Mouse (Mus musculus) hindbrain, embryonic 12.5 days (tissue): ENCODE results near the gene Mapk8. TPM values are rescaled to one million over a fixed set of nuclear protein-coding genes. Genes with fewer than 3 reads are reported as not detected.
"Not testable (repeated sequence)": the region's sequence is repeated elsewhere in the genome, so short reads cannot be mapped to it uniquely, and the experiment has no call there.

Experiments used
- ATAC-seq: fragments of 200-750 bp; cut with Nextera tagmentation; 2 replicates; pipeline ENCODE4 v1.8.0; 2017; ENCODE audit warnings: moderate TSS enrichment; ENCODE audit not compliant: low FRiP score
- H3K27ac ChIP-seq: fragments of 300-500 bp; sonication (generic); 2 replicates; pipeline ENCODE4 v1.5.1; 2016; ENCODE audit warnings: mild to moderate bottlenecking
- H3K27me3 ChIP-seq: fragments of 300-500 bp; sonication (generic); 2 replicates; pipeline ENCODE4 v1.6.1; 2016; ENCODE audit warnings: mild to moderate bottlenecking
- H3K36me3 ChIP-seq: fragments of 300-500 bp; sonication (generic); 2 replicates; pipeline ENCODE4 v1.6.1; 2016; ENCODE audit warnings: mild to moderate bottlenecking
- H3K4me1 ChIP-seq: fragments of 300-500 bp; sonication (generic); 2 replicates; pipeline ENCODE4 v1.6.1; 2016
- H3K4me2 ChIP-seq: fragments of 300-500 bp; sonication (generic); replicated peaks from 2 replicates; pipeline ENCODE4 v1.6.1; 2016; ENCODE audit warnings: mild to moderate bottlenecking
- H3K4me3 ChIP-seq: fragments of 300-500 bp; sonication (generic); 2 replicates; pipeline ENCODE4 v1.5.1; 2016; ENCODE audit warnings: mild to moderate bottlenecking
- H3K9ac ChIP-seq: fragments of 300-500 bp; sonication (generic); 2 replicates; pipeline ENCODE4 v1.6.1; 2016; ENCODE audit warnings: mild to moderate bottlenecking, moderate library complexity
- H3K9me3 ChIP-seq: fragments of 300-500 bp; sonication (generic); replicated peaks from 2 replicates; pipeline ENCODE4 v1.6.1; 2016; ENCODE audit warnings: mild to moderate bottlenecking
- WGBS: fragments of 180-500 bp; shearing (Covaris S2); methylation state at CpG from one replicate; pipeline ENCODE4 v1.1.7; 2016; 5-methylcytosine and 5-hydroxymethylcytosine counted together
- polyA plus RNA-seq: library from polyadenylated mRNA; unstranded; fragments of >200 nt; fragmentation: Nextera tagmentation; extraction: Ambion mirVana; gene quantifications from 2 replicates; pipeline ENCODE4 v1.2.1, GENCODE M21; 2016

The Mapk8 gene
- polyA plus RNA-seq, 1 experiment from 2014 or later = 30.1 TPM

DNA sequence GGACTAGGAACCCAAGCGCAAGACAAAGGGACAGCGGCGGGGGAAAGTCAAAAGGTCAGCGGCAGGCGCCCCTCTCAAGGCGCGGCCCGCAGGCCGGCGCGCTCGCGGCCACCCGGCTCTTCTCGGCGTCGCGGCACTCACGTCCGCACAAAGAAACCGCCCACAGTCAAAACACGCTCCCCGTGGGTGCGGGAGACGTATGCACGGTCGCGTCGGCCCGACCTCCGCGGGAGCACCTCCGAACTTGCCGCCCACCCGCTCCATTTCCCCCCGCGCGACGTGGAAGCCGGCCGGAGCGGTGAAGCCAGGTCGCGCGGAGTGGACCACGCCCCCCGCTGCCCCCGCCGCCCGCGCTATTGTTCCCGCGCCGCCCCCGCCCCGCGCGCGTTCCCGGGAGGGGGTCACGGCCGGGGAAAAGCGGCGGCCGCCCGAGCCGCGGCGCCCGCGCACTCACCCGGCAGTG, 366 bp downstream of the Mapk8 start:
- H3K4me1 ChIP-seq = peaks cover 13% of the 10 kb centered on the region
- H3K27ac ChIP-seq = peak overlapping the region; percentile 96
- 0% methylated on average over 42 of the region's 72 CpGs for WGBS
- H3K9ac ChIP-seq = peak overlapping the region; percentile 87
- H3K36me3 ChIP-seq = no peaks in the 10 kb centered on the region
- H3K9me3 ChIP-seq = no peaks in the 10 kb centered on the region
- H3K27me3 ChIP-seq = peaks cover 24% of the 10 kb centered on the region
- H3K4me2 ChIP-seq = peak overlapping the region; percentile 55
- ATAC-seq = no peak; the same call in 1 of the 2 replicates
- peak overlapping the region; percentile 92 for H3K4me3 ChIP-seq

DNA sequence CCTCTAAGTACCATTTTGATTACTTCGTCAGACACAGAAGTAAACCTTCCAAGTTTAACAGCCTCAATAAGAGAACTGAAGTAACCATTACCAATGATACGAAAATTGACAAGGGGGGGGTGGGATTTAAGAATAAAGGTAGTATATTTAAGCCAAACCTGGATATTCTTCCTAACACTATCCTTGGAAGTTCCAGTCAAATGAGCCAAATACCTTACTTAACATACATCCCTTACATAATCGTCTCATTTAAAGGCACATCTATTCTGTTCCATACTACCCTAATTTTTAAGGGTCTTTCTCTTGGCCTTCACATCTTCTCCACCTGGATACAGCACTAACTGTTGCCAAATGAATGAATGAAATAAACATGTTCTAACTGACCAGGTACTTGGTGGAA, 996 bp downstream of the Mapk8 start:
- WGBS = 43% methylated on average over 3 of the region's 3 CpGs
- H3K27ac ChIP-seq = no peak overlapping the region
- no peak for ATAC-seq

DNA sequence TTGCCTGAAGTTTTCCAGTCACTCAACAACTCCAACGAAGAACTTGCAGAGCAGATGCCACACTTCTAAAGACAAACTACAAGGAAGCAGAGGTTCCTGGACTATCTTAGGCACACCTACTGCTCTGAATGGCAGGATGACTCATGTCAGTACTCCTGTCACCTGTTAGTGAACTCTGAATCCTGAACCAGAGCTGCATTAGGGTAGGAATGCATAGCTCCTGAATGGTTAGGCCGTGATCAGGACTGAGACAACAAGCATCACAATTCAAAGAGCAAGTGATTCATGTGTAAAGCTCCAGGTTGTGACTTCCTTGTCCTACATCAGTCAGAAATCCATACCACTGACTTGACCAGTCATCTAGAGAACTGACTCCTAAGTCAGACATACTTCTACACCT, 3.2 kb downstream of the Mapk8 start:
- Histone ChIP-seq H3K4me3 (no peak overlapping the region), H3K27ac (no peak overlapping the region), H3K9ac (no peak overlapping the region), H3K4me1 (peaks cover 13% of the 10 kb centered on the region), H3K4me2 (no peak overlapping the region), H3K9me3 (no peaks in the 10 kb centered on the region), H3K27me3 (peaks cover 7% of the 10 kb centered on the region), H3K36me3 (no peaks in the 10 kb centered on the region)
- WGBS = 89% methylated on average over 2 of the region's 2 CpGs
- no peak for ATAC-seq

More for the DNA sequence above, 996 bp downstream of the Mapk8 start:
- H3K4me1 ChIP-seq = peaks cover 13% of the 10 kb centered on the region
- H3K9ac ChIP-seq = peak overlapping the region; percentile 87
- peaks cover 22% of the 10 kb centered on the region for H3K27me3 ChIP-seq
- peak overlapping the region; percentile 55 for H3K4me2 ChIP-seq
- H3K9me3 ChIP-seq = no peaks in the 10 kb centered on the region
- H3K36me3 ChIP-seq = no peaks in the 10 kb centered on the region
- peak overlapping the region; percentile 92 for H3K4me3 ChIP-seq

DNA sequence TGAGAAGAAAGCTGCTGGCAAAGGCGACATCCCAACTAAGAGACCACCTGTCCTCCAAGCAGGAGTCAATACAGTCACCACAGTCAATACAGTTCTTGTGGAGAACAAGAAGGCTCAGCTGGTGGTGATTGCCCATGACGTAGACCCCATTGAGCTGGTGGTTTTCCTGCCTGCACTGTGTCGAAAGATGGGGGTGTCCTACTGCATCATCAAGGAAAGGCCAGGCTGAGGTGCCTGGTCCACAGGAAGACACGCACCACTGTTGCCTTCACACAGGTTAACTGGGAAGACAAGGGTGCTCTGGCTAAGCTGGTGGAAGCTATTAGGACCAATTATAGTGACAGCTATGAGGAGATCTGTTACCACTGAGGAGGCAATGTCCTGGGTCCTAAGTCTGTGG, 14.5 kb downstream of the Mapk8 start:
- not testable (repeated sequence) for H3K4me1 ChIP-seq, H3K9ac ChIP-seq, H3K4me3 ChIP-seq, ATAC-seq, H3K27ac ChIP-seq, H3K4me2 ChIP-seq, H3K27me3 ChIP-seq
- WGBS = 89% methylated on average over 4 of the region's 4 CpGs
- H3K9me3 ChIP-seq = peaks cover 10% of the 10 kb centered on the region; the same call in 1 of the 2 replicates
- peaks cover 11% of the 10 kb centered on the region; the same call in 1 of the 2 replicates for H3K36me3 ChIP-seq

DNA sequence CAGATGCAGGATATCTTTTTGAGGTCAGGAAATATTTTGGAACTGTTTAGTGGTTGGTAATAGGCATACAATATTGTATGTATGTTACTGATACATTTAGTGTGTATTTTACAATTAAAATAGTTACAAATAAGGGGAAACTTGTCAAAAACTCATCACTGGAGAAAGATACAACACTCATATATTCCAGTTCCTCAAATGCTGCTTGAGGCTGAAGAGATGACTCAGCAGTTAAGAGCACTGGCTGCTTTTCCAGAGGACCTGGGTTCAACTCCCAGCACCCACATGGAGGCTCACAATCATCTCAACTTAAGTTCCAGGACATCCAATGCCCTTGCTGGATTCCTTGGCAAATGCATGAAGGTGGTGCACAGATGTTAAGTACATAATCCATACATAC, 22.8 kb downstream of the Mapk8 start:
- ATAC-seq = no peak
- no peaks in the 10 kb centered on the region for H3K4me1 ChIP-seq
- no peak overlapping the region for H3K4me2 ChIP-seq
- no peaks in the 10 kb centered on the region for H3K27me3 ChIP-seq
- no peaks in the 10 kb centered on the region for H3K9me3 ChIP-seq
- H3K27ac ChIP-seq = no peak overlapping the region
- no peak overlapping the region for H3K9ac ChIP-seq
- H3K36me3 ChIP-seq = no peaks in the 10 kb centered on the region
- no peak overlapping the region for H3K4me3 ChIP-seq

DNA sequence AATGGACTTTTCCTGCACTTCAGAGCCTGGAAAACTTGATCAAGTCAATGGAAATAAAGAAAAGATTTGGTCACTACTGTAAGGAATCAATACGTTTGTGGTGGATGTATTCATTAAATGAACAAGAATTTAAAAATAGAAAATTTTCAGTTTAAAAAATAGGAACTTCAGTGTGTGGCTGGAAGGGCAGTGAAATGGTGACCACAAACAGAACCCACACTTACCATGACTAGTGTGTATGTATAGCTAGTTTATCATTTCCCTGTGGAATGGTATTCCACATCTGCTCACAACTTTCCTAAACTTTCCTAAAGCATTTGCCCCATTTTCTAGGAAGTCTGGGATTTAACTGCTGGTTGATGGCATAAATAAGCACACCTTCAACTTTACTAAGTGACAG, 24.0 kb downstream of the Mapk8 start:
- Histone ChIP-seq H3K4me2 (no peak overlapping the region), H3K27ac (no peak overlapping the region), H3K9me3 (no peaks in the 10 kb centered on the region), H3K27me3 (no peaks in the 10 kb centered on the region), H3K4me3 (no peak overlapping the region), H3K36me3 (no peaks in the 10 kb centered on the region), H3K4me1 (no peaks in the 10 kb centered on the region), H3K9ac (no peak overlapping the region)
- no peak for ATAC-seq
- 93% methylated on average over 1 of the region's 1 CpGs for WGBS

DNA sequence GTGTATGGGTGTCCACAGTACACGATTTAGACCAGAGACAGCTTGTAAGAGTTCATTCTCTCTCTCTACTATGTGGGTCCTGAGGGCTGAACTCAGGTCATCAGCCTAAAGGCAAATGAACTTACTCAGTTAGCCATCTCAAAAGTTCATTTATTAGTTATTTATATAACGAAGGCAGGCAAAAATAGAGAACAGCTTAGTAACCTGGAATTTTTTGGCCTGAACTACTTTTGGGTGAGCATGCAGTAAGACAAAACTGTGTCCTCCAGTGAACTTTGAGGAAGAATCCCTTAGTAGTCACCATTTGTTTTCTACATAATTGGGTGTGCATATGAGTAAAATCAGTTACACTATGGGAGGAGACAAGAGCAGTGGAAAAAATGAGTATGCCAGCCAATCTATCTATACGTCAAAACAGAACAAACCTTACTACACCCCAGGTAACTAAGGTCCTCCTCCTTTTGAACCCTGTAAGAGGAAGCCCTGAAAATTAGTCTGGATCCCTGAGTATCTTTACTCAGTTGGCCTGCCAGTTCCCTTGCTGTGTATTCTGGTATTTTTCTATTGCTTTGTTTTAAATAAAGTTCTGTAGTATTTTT, 28.5 kb downstream of the Mapk8 start:
- no peak overlapping the region for H3K27ac ChIP-seq
- 96% methylated on average over 3 of the region's 3 CpGs for WGBS
- no peak overlapping the region for H3K4me2 ChIP-seq
- no peaks in the 10 kb centered on the region for H3K4me1 ChIP-seq
- no peak overlapping the region for H3K4me3 ChIP-seq
- H3K9ac ChIP-seq = no peak overlapping the region
- no peaks in the 10 kb centered on the region for H3K9me3 ChIP-seq
- no peaks in the 10 kb centered on the region for H3K27me3 ChIP-seq
- no peaks in the 10 kb centered on the region for H3K36me3 ChIP-seq
- no peak for ATAC-seq

DNA sequence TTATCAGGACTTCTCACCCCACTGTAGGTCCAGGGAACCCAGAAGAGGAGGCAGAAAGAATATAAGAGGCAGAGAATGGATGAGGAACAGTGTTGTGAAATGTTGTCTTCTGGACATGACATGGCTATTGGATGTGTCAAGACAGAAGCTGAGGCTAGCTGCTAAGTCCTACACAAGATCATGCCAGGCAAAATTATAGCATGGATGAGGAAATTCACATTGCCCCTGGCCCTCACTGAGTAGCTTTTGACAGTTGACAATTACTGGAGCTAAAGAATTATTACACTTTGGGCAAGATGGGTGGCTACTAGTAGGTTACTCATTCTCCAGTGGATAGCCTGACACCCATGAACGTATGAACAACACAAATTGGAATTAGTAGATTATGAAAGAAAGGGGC, 31.2 kb downstream of the Mapk8 start:
- Histone ChIP-seq H3K36me3 (no peaks in the 10 kb centered on the region), H3K4me3 (no peak overlapping the region), H3K9me3 (no peaks in the 10 kb centered on the region), H3K4me1 (no peaks in the 10 kb centered on the region; the same call in 1 of the 2 replicates), H3K27me3 (no peaks in the 10 kb centered on the region), H3K4me2 (no peak overlapping the region), H3K27ac (no peak overlapping the region), H3K9ac (no peak overlapping the region)
- no peak for ATAC-seq
- 84% methylated on average over 1 of the region's 1 CpGs for WGBS

DNA sequence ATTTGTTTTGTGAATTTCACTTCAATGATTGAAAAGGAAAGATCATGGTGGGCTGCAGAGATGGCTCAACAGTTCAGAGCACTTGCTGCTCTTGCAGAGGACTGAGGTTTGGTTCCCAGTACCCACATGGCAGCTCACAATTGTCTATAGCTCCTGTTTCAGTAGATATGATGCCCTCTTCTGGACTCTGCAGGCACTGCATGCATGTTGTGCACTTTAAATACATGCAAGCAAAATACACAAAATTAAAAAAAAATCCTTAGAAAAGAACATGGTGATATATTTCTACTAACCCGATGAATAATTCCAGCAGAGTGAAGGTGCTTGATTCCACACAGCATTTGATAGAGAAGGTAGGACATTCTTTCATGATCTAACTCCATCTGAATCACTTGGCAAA, 44.6 kb downstream of the Mapk8 start:
- H3K27me3 ChIP-seq = no peaks in the 10 kb centered on the region
- H3K36me3 ChIP-seq = peaks cover 10% of the 10 kb centered on the region
- no peak overlapping the region for H3K9ac ChIP-seq
- H3K4me2 ChIP-seq = no peak overlapping the region
- H3K4me3 ChIP-seq = no peak overlapping the region
- 97% methylated on average over 1 of the region's 1 CpGs for WGBS
- H3K9me3 ChIP-seq = no peaks in the 10 kb centered on the region
- H3K4me1 ChIP-seq = no peaks in the 10 kb centered on the region
- ATAC-seq = no peak
- no peak overlapping the region for H3K27ac ChIP-seq

DNA sequence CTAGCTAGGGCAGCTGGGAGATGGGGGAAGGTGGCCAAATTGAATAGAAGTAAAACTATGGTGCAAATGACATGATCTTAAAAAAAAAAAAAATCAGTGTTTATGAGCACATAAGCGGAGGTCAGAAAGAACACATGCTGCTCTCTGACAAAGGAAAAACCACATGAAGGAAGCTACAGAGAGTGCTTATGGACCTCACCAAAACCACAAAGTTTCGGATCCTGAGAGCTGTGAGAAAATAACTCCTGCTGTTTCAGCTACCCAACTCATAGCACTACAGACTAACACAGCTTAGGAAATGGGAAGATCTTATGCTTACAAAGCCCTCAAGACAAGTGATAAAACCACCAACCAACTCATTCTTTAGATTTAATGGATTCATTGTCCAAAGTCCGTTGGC, 46.9 kb downstream of the Mapk8 start:
- WGBS = 89% methylated on average over 3 of the region's 3 CpGs
- no peaks in the 10 kb centered on the region for H3K27me3 ChIP-seq
- no peak overlapping the region for H3K4me3 ChIP-seq
- H3K27ac ChIP-seq = no peak overlapping the region
- H3K4me2 ChIP-seq = no peak overlapping the region
- no peak overlapping the region for H3K9ac ChIP-seq
- no peak for ATAC-seq
- no peaks in the 10 kb centered on the region for H3K9me3 ChIP-seq
- no peaks in the 10 kb centered on the region for H3K4me1 ChIP-seq
- peaks cover 10% of the 10 kb centered on the region for H3K36me3 ChIP-seq

DNA sequence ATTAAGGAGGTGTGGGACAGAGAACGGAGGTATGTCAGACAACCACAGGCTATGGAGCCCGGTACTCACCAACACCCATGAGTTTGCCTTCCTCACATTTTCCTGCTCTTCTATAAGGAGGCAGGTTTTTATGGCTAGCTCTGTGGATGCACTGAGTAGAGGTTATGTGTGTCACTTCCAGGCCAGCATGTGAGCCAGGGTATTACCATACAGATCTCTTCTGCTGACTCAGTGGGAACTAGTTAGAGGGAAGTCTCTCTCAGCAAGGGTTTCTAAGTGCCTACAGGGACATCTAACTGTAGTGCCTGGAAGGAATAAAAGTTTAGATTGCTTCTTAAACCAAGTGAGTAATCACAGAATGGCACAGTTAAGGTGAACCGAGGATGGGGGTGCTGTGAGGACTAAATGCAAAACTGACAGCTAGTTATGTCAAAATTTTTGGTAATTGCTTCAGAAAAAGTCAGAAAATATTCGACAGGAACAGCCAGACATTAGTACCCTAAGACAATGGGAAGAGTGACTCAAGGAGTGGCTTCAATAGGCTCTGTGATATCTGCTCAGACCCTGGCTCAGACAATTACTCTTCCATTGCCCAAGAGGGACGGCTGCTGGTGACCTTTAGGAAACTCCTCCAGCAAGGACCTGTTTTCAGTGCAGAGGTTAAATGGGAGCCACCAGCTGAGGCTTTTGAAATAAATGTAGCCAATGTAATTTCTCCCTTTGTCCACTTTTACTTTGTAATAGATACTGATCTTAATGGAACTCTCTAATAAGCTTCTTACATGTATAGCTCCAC, 48.7 kb downstream of the Mapk8 start:
- Histone ChIP-seq H3K4me1 (no peaks in the 10 kb centered on the region), H3K9ac (no peak overlapping the region), H3K27ac (no peak overlapping the region), H3K36me3 (peaks cover 10% of the 10 kb centered on the region), H3K4me2 (no peak overlapping the region), H3K9me3 (no peaks in the 10 kb centered on the region), H3K27me3 (no peaks in the 10 kb centered on the region), H3K4me3 (no peak overlapping the region)
- no peak for ATAC-seq
- 83% methylated on average over 5 of the region's 5 CpGs for WGBS

DNA sequence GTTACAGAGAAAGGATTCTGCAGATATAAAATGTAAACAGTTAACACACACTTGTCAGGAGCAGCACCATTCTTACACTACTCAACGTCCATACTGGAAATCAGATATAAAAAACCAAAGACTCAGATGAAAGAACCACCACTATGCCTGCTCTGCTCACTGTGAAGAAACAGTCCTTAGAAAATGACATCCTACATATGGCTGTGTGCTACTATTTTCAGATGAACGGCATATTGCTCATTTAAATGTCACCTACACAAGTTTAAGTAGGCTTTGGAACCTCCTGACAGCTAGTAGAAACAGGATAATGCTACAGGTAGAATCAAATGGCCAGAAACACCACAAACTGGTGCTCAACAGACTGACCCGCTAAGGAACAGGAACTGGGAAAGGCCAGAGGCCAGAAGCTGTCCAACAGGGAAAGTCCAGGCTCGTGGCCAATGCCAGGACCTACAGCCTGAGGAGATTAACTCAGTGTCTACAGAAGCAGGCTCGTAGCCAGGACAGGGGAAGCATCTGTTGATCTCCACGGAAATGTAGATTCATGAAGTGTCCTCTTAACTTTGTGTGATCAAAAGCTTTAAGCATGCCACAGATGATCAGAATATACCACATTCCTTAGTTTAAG, 66.0 kb downstream of the Mapk8 start:
- H3K27me3 ChIP-seq = no peaks in the 10 kb centered on the region
- no peak overlapping the region for H3K4me2 ChIP-seq
- H3K27ac ChIP-seq = no peak overlapping the region
- no peak overlapping the region for H3K4me3 ChIP-seq
- H3K36me3 ChIP-seq = peaks cover 30% of the 10 kb centered on the region
- 91% methylated on average over 6 of the region's 6 CpGs for WGBS
- H3K9me3 ChIP-seq = no peaks in the 10 kb centered on the region
- H3K4me1 ChIP-seq = no peaks in the 10 kb centered on the region
- H3K9ac ChIP-seq = no peak overlapping the region
- ATAC-seq = no peak
